Mouse (Mus musculus): ENCODE measurements around the gene Pex11a.

Gene Pex11a

GRCm38 (mm10) chr7:79736511-79736910 is 6.4 kb downstream of the Pex11a start:
- no peak for DNase-seq

- DNase-seq, result peak; percentile 94 to 96
Measured at GRCm38 (mm10) chr7:79734563-79734962, 8.4 kb downstream of the Pex11a start.

GRCm38 (mm10) chr7:79732622-79733021 is 10.3 kb downstream of the Pex11a start, which contains the start of gene Plin1:
TSS of gene Plin1 (minus strand) at chr7:79732903.
- no peak for DNase-seq

- no peak for DNase-seq
Measured at GRCm38 (mm10) chr7:79731438-79731837, 11.5 kb downstream of the Pex11a start.

GRCm38 (mm10) chr7:79729743-79730370 is 13.1 kb downstream of the Pex11a start:
- no peak for DNase-seq

GRCm38 (mm10) chr7:79729169-79729568 is 13.8 kb downstream of the Pex11a start:
- peak; percentile 36 to 73 for DNase-seq

GRCm38 (mm10) chr7:79728219-79728618 is 14.7 kb downstream of the Pex11a start:
- peak; percentile 34 to 68 for DNase-seq

- DNase-seq, result peak in 1 of 2 experiments; percentile 71
Measured at GRCm38 (mm10) chr7:79727091-79727490, 15.8 kb downstream of the Pex11a start.

GRCm38 (mm10) chr7:79721386-79721977 is 21.4 kb downstream of the Pex11a start:
- DNase-seq, result peak in 1 of 2 experiments; percentile 23

GRCm38 (mm10) chr7:79715187-79715981 is 27.5 kb downstream of the Pex11a start, which contains the start of gene Kif7:
TSS of gene Kif7 (minus strand) at chr7:79715720.
- peak; percentile 59 to 65 for DNase-seq

- DNase-seq, result no peak
Measured at GRCm38 (mm10) chr7:79710831-79711230, 32.1 kb downstream of the Pex11a start.

- DNase-seq, result no peak
Measured at GRCm38 (mm10) chr7:79710130-79710607, 32.8 kb downstream of the Pex11a start.

GRCm38 (mm10) chr7:79705210-79705609 is 37.7 kb downstream of the Pex11a start:
- DNase-seq, result no peak

GRCm38 (mm10) chr7:79702755-79703154 is 40.2 kb downstream of the Pex11a start:
- no peak for DNase-seq

- no peak for DNase-seq
Measured at GRCm38 (mm10) chr7:79696495-79696894, 46.4 kb downstream of the Pex11a start.
